Mouse (Mus musculus): ENCODE data around the gene Dnah8. TPM values are rescaled to one million over a fixed set of nuclear protein-coding genes. Genes with fewer than 3 reads are reported as not detected.
"Not testable (repeated sequence)": the region's sequence is repeated elsewhere in the genome, so short reads cannot be mapped to it uniquely, and the experiment has no call there.

The Dnah8 gene
- under 1 TPM in 1 of 2 experiments, not detected in 1; 0.11 TPM for total RNA-seq (2021)
- long read RNA-seq, experiment 1, result 0 reads
- long read RNA-seq, experiment 2, result 0 reads

GRCm38 (mm10) chr17:30624132-30624531 is at the start of gene Dnah8:
Dnah8 (plus strand) TSS chr17:30624354.
- H3K4me3 ChIP-seq; DNase-seq; H3K27ac ChIP-seq; intact Hi-C loops (cut with DNase I): not testable (repeated sequence)

DNA sequence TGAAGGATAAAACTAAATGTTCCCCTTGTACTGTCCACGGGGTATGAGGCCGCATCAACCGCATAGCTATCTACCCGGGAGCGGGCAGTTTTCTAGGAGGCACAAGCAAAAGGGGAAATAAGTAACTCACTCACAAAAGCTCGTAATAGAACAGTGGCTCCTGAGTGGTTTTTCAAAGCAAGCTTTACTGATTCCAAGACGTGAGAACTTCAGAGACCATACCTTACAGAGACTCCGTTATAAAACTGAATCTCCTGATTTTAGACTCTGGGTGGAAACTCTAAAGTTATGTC is 49.4 kb upstream of the Dnah8 start:
- no peak for TF ChIP-seq CTCF (IDR thresholded peaks at IDR 0.05)
- H3K27ac ChIP-seq, result peak overlapping the region; percentile 41; the same call in 1 of the 2 replicates
- intact Hi-C loops (cut with DNase I), result no loop called here
- H3K4me3 ChIP-seq, result peak overlapping the region; percentile 79
- no peak for DNase-seq

DNA sequence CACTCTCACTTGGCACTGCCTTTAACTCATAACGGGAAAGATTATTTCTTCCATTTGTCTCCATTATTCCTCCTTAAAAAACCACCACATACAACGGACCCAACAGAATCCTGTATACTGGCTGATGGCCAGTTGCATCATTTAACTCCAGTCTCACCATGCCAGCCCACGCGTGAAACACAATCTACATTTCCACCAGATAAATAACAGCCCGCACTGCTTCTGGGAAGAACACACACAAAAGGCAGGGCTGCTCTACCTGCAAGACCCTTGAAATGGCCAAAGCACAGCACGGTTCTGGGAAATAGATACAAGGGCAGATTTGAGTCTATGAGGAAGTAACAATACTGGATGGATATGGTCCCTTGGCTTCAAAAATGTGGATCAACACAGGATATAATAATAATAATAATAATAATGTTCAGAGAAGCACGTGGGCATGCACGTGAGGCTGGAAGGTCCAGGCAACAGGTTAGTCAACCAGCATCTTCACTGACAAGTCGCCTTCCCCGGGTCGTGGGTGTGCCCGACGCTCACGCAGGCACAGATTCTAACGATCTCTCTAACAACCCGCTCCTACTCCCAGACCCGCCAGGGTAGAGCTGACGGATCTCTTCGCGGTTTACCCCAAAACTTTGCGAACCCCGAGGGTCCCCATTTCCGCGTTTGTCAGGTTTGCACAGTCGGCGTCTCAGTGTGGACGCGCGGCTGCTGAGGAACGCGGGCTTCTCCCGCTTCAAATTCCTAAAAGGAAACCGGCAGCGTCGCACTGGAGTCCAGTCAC is 48.8 kb upstream of the Dnah8 start:
- Histone ChIP-seq H3K4me3 (peak overlapping the region; percentile 79), H3K27ac (peak overlapping the region; percentile 94)
- intact Hi-C loops (cut with DNase I), result no loop called here
- TF ChIP-seq CTCF (IDR thresholded peaks at IDR 0.05), result no peak
- DNase-seq, result no peak

GRCm38 (mm10) chr17:30575941-30576773 is 48.0 kb upstream of the Dnah8 start, which contains the start of gene Btbd9:
Btbd9 (minus strand) TSS chr17:30576488.
- Histone ChIP-seq H3K4me3 (peak within 1 kb of the TSS; percentile 79), H3K27ac (peak within 1 kb of the TSS; percentile 94)
- intact Hi-C loops (cut with DNase I), result loop anchor here (2.0 kb wide), 1 partner anchor 37 kb away; no protein-coding TSS in a partner anchor
- DNase-seq, result peak; percentile 94
- TF ChIP-seq CTCF (IDR thresholded peaks at IDR 0.05), result no peak

DNA sequence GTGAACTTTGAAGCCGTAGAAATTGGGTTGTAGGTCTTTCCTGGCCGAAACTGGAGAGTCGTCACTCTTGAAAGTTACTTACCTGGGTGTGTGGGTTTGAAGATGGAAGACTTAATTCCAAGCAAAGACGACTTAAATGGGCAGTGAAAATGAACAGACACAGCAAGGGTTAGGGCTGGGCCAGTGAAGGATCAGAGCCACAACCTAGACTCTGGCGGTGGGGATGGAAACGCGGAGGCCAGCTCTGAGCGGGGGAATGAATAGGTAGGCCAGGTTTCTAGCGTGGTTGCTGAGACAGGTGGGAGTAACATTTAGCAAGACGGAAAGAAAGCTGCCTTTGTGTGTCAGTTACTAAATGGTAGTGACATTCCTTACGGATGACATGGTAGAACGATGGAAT is 47.2 kb upstream of the Dnah8 start:
- DNase-seq, result no peak
- Histone ChIP-seq H3K4me3 (peak overlapping the region; percentile 79), H3K27ac (peak overlapping the region; percentile 94)
- intact Hi-C loops (cut with DNase I), result loop anchor here (2.0 kb wide), 1 partner anchor 36 kb away; no protein-coding TSS in a partner anchor
- no peak for TF ChIP-seq CTCF (IDR thresholded peaks at IDR 0.05)

GRCm38 (mm10) chr17:30580781-30581180 is 43.4 kb upstream of the Dnah8 start:
- intact Hi-C loops (cut with DNase I), result no loop called here
- Histone ChIP-seq H3K4me3 (no peak overlapping the region), H3K27ac (no peak overlapping the region)
- no peak for DNase-seq
- no peak for TF ChIP-seq CTCF (IDR thresholded peaks at IDR 0.05)

GRCm38 (mm10) chr17:30581201-30581600 is 43.0 kb upstream of the Dnah8 start:
- no peak overlapping the region for H3K4me3 ChIP-seq
- no peak for TF ChIP-seq CTCF (IDR thresholded peaks at IDR 0.05)
- no peak for DNase-seq
- H3K27ac ChIP-seq, result no peak overlapping the region
- intact Hi-C loops (cut with DNase I), result no loop called here

DNA sequence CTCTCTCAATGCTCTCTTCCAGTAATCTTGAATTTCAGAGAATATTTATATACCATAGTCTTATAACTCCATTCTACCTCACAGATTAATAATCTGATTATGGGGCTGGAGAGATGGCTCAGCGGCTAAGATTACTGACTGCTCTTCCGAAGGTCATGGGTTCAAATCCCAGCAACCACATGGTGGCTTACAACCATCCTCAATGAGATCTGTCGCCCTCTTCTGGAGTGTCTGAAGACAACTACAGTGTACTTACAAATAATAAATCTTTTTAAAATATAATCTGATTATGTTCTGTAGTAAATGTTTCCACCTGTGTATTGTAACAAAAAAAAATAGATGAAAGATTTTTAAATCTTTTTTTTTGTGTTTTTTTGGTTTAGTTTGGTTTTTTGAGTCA is 41.8 kb upstream of the Dnah8 start:
- no peak for DNase-seq
- intact Hi-C loops (cut with DNase I), result no loop called here
- Histone ChIP-seq H3K4me3 (no peak overlapping the region), H3K27ac (no peak overlapping the region)
- TF ChIP-seq CTCF (IDR thresholded peaks at IDR 0.05), result peak; percentile 2; the same call in 1 of the 2 replicates

GRCm38 (mm10) chr17:30583258-30584001 is 40.7 kb upstream of the Dnah8 start:
- intact Hi-C loops (cut with DNase I), result loop anchor here (1.0 kb wide), 1 partner anchor 14 kb away; no protein-coding TSS in a partner anchor
- no peak overlapping the region for H3K4me3 ChIP-seq
- TF ChIP-seq CTCF (IDR thresholded peaks at IDR 0.05), result no peak
- no peak overlapping the region for H3K27ac ChIP-seq
- no peak for DNase-seq

GRCm38 (mm10) chr17:30590417-30591198 is 33.5 kb upstream of the Dnah8 start:
- intact Hi-C loops (cut with DNase I), result loop anchor here (5.0 kb wide), 1 partner anchor 108 kb away; no protein-coding TSS in a partner anchor
- Histone ChIP-seq H3K4me3 (no peak overlapping the region), H3K27ac (no peak overlapping the region)
- no peak for DNase-seq
- peak; percentile 88 for TF ChIP-seq CTCF (IDR thresholded peaks at IDR 0.05)

GRCm38 (mm10) chr17:30594407-30594806 is 29.7 kb upstream of the Dnah8 start:
- Histone ChIP-seq H3K27ac (no peak overlapping the region), H3K4me3 (no peak overlapping the region)
- DNase-seq, result no peak
- no peak for TF ChIP-seq CTCF (IDR thresholded peaks at IDR 0.05)
- intact Hi-C loops (cut with DNase I), result loop anchor here (5.0 kb wide), 1 partner anchor 112 kb away; no protein-coding TSS in a partner anchor

Data from gastrocnemius, adult 2 months (tissue).